Mouse (Mus musculus) telencephalon, adult 2 months (tissue): ENCODE measurements around the gene Ptpn18.

Experiments used
- DNase-seq: peaks from one replicate; pipeline ENCODE4 v3.0.0-alpha.2; 2011; ENCODE audit warnings: low read depth, low spot score

Ptpn18 gene

DNA sequence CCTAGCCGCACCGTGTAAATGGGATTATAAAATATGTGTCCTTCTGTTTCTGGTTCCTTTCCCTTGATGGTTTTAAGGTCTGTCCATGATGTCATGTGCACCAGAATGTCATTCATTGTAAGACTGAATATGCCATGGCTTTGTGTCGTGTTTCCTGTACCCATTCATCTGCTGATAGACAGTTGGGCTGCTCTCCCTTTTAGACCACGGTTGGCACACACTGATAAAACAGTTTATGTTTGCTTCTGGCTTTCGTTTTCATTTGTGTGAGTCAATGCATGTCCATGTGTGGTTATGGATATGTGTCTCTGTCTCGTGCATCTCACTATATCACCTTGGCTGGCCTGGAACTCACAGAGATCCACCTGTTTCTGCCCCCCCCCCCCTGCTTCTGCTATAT lies 5.9 kb downstream of the Ptpn18 start:
- DNase-seq: no peak

DNA sequence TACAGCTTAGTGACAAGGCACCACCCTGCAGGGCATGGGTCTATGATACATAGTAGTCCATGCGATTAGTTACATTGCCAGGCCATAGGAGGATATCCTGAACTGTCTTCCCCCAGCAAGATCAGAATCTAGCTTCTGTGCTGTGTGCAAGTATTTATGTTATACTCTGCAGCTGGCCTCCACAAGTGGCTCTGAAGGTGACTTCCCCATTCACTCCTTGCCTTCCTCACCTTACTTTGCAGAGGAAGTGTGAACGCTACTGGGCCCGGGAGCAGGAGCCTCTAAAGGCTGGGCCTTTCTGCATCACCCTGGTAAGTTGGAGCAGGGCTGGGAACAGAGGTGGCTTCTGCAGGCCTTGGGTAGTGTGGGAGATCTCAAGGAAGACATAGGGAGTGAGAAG lies 8.5 kb downstream of the Ptpn18 start:
- no peak for DNase-seq

DNA sequence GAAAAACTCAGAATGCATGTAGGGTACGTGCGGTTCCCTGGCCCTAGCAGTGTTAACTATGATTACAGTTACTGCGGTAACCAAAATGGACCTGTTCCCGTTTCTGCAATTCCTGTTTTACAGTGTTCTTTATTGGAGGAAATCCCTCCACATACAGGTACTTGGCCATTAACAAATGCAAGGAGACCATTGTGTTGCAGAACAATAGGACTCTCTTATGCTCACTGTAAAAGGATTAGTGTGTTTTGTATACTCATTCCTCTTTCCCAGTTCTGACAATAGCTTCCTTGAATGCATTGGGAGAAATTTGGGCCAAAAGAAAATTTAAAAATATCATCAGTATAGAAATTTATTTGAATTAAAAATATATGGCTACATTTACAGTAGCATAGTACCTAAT lies 8.9 kb downstream of the Ptpn18 start:
- DNase-seq: no peak

DNA sequence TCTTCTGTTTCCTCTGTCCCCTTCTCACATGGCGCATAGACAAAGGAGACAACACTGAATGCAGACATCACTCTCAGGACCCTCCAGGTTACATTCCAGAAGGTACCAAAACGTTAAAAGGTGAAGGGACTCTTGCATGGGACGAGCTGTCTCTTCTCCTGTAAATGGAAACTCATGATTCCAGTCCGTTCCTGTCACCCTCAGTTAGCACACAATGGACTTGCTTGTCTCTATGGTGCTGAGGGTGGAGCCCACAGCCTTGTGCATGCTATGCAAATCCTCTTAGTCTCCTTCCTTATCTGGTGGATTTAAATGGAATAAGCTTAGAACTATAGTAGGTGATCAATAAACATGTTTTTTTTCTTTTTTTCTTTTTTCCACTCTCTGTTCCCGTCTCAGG lies 10.2 kb downstream of the Ptpn18 start:
- DNase-seq: no peak

DNA sequence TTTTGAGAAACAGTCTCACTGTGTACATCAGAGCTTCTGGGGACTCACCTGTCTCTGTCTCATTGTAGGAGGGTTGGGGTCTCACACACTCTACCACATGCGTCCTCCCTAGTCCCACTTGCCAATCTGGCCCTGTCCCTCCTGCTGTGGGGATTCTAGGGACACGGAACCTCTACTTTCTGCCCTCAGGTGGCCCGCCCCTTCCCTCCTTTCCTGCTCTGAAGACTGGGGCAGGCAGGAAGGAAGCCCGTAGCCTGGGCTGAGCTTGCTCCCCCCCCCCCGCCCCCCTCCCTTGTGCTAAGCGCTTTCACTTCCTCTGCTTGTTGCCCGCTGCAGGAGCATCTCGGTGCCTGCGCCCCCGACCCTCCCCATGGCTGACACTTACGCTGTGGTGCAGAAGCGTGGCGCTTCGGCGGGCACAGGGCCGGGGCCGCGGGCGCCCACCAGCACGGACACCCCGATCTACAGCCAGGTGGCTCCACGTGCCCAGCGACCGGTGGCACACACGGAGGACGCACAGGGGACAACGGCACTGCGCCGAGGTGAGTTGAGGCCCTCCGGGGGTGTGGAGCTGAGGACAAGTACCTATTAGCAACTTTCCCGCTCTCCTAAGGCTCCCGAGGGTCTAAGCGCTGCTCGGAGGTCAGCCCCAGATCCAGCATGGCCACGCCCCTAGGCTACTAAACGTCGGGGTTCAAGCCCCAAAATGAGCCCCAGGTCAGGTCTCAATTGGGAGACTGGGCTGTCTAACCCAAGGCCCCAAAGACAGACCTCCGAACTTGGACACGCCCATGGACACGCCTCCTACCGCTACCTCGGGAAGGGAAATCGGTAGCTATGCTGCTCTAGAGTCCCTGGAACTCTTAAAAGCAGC lies 13.1 kb downstream of the Ptpn18 start:
- no peak for DNase-seq

DNA sequence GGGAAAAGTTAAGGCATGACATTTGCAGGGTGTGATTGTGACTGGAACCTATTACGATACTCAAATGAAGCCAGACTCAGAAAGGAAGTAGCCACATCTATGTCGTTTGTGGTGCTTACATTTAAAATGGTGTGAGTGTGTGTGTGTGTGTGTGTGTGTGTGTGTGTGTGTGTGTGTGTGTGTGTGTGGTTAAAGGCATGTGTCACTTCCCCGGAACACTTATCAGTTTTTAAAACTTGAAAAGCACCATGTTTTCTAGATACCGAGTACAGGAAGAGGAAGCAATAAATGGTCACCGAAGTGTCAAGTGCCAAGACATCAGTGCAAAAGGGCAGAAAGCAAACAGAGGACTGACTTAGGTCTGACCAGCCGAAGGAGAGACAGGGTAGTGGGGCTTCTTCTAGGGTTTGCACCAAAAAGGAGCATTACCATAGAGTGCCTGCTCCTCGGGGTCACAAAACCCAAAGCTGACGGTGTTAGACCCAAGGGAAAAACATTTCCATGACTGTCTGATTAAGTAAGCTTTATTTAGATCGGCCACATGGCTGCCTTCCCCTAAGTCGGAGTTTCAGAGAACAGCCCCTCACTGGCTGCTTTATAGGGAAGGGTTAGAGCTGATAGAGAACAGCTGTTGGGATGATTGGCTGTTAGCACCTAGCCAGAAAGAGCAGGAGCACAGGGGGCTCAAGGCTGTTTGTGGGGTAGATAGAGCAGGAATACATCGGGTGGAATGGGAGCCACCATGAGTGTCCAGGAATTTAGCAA lies 19.5 kb downstream of the Ptpn18 start:
- DNase-seq: no peak

DNA sequence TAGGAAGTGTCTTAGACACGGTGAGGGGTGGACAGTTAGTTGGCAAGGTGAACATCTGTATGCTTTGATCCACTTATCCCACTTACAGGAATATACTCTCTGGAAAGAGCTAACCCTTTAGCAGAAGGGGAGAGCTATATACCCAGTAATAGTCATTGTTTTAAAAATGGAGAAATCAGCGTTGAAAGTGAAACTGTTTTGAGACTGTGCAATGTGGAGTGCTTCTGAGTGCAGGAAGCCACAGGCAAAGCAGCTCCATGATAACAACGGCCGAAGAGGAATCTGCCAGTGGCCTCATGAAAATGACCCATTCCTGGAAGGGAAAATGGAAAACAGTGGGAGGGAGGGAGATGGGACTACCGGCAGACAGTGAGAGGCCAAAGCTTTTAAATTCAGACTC lies 21.2 kb downstream of the Ptpn18 start:
- no peak for DNase-seq

DNA sequence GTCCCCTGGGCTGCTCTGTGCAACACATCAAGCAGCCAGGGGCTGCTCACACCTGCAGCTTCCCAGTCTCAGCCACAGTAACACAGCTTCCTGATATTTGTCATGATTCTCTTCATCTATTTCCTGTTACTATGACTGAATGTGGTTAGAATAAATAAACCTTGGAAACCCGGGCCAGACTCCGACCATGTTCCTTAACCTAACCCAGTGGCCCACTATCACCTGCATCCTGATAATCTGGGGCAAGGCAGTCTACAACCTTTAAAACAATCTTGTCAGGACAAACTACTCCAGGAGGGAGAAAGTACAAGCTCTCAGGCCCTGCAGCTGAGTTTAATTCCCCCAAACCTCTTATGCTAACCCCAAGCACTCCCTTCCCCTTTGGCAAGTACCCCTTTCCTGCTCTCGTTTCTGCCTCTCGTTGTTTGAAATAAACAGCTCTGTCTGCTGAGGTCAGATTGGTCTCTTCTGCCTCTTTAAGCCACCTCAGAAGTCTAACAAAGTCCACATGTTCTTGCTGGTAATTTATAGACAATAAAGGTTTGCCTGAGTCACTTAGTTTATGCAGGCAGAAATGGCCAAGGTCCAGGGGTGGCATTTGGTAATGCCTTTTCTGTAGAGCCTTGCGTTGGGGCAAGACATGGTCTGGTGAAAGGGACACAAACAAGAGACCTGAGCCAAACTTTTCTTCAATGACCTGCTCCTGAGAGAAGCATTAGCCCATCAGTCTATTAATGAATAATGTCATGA lies 22.5 kb downstream of the Ptpn18 start:
- DNase-seq: no peak

DNA sequence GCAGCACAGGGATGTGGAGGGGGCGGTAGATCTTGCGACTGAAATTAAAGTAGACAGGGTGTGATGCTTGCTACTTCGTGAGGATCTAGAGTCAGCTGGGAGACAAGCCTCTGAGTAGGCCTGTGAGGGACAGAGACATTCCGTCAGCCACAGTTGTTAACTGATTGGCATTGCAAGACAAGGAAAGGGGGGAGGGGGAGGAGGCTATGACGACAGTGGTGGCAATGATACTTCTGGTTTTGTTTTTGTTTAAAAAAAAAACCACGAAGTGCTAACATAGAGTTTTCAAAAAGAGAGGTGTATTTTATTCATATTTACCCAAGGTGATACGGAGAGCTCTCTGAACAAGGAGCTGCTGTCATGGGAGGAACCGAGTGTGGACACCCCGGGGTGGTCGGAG lies 24.9 kb downstream of the Ptpn18 start:
- no peak for DNase-seq

DNA sequence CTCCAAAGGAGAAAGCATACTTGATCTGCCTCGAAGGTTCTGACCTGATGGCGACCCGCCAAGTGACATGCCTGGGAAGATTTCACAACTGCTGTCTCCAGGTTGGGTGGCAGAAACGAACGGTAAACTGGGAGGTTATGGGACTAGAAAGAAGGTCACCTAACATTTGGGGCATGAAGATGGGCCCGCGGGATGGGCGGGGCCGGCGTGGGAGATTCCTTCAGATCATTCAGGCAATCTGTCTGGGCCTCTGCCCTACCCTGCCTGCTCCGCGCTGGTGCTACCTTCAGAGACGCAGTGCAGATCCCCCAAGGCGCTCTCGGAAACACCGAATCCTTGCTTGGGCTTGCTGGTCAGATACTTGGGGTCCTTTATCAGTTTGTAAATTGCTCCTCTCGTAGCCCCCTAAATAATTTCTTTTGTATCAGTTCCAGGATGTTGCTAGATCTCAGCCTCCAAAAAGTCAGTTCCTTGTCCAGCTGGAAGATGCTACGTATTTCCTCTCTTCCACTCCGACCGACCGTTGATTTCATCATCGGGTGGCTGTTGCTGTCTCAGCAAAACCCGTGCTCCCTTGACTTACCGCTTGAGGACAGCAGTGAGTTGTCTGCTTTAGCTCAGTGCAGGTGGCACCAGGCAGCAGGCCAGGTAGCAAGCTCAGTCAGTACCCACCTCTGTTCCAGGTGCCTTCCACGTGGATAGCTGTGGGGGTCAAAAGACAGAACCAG lies 26.1 kb downstream of the Ptpn18 start:
- DNase-seq: peak; percentile 52

DNA sequence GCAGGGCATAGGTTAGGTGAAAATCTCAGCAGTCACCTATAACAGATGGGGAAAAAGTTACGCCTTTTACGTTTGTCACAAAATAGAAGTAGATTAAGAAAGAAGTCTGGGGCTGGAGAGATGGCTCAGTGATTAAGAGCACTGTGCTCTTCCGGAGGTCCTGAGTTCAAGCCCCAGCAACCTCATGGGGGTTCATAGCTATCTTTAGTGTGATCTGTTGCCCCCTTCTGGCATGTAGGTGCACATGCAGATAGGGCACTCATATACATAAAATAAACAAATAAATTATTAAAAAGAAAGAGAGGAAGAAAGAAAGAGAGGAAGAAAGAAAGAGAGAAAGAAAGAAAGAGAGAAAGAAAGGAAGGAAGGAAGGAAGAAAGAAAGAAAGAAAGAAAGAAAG lies 27.8 kb downstream of the Ptpn18 start:
- DNase-seq: no peak

DNA sequence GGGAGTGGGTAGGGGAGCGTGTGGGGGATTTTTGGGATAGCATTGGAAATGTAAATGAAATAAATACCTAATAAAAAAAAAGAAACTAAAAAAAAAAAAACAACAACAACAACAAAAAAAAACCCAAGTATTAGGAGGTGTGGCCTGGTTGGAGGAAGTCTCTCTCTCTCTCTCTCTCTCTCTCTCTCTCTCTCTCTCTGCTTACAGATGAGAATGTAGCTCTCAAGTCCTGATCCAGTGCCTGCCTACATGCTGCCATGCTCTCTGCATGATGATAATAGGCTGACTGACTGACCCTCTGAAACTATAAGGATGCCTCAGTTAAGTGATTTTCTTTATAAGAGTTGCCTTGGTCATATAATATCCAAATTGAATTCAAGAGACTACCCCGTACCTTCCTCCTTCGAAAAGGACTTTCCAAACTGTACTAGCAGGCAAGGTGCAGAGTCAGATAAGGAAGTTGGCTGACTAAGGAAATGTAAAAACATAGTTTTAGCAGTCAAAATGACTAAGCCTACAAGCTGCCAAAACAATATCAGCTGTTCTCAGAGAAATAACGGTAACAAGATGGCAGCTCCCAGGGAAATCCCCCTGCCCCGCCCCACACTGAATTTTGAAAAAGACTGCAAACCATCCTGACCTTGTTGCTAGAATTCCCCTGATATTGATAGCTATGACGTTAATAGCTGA lies 30.4 kb downstream of the Ptpn18 start:
- no peak for DNase-seq

DNA sequence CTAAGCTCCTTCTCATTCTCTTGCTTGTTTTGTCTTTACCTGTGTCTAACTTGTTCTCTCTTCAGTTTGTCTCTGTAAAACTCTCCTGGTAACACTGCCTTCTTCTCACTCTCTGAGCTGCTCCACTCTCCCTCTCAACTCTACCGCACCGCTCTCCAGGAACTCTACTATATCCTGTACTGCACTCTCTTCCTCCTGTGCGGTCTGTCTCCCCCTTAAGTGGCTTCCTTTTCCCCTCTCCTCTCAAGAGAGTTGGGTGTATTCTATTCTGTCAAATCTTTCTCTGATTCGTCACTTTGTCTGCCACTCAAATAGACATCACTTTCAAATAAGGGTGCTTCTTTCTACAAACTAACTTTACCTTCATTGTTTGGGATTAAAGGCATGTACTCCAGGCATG lies 31.9 kb downstream of the Ptpn18 start:
- no peak for DNase-seq

DNA sequence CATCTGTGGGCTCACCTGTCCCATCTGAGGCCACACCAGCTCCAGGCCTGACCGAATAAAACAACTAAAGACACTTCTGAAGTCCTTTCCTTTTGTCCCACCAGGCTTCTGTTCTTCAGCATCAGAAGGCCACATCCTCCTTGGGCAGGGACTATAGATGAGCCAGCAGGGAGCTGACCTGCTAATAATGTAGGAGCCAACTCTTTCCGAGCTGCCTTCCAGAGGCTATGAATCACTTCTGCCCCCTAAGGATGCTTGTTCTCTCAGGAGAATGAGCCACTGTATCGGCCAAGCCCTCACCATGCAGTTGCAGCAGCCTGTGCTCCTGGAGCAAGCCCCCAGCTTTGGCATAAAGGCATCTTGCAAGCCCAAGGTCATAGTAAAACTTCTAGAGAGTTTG lies 43.4 kb downstream of the Ptpn18 start:
- no peak for DNase-seq

DNA sequence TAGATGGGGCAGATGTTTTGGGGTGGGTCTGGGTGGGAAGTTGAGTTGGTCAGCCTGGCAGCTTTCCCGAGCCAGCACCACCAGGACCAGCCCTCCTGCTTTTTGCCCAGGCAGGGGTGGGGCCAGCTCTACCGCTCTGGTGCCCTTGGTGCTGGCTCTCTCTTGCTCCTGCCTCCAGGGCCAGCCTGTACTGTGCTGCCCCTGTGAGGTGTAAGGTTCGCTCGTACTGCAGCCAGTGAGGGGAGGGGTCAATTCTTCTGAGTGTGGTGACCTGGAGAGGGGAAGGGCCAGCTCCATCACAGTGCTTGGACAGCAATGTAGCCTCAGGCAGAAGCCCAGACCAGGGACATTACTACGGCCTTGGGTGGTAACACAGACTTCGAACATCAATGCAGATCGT lies 45.7 kb downstream of the Ptpn18 start:
- DNase-seq: no peak

DNA sequence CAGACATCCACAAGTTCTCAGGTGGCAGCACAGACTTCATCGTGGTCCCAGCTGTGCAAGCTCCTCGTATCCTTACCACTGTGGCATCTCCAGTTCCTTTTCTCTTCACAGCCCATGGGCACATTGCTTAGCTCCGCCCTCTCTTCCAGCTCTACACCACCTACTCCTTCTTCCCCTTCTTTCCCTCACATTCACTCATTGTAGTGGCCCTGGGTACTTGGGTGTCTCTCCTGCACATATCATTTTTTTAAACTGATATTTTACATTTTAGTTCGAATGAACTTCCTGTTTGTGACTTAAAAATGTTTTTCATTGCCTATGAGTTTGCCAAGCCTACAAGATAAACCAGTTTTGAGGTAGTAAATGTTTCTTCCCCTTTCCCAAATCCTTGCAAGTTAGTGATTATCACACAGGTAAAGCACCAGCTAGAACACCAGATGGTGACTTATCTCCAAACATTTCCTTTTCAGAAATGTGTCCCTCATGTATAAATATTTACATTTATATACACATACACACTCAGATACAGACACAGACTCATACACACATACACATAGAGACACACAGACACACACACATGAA lies 46.5 kb downstream of the Ptpn18 start:
- DNase-seq: no peak

DNA sequence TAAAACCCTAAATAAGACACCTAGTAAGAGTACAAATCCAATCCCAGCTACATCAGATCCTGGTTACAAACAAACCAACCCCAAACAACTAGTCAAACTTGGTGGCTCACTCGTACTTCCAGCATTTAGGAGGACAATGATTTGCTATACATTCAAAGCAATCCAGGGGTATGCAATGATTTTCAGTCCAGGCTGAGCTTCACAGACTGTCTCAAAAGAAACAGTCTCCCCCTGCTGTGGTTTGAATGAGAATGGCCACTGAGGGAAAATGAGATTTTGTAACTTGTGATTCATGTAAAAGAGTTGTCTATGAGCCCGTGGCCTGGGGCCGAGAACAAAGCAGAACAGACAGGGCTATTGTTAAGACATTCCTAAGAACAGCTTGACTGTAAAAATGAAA lies 48.4 kb downstream of the Ptpn18 start:
- DNase-seq: no peak

DNA sequence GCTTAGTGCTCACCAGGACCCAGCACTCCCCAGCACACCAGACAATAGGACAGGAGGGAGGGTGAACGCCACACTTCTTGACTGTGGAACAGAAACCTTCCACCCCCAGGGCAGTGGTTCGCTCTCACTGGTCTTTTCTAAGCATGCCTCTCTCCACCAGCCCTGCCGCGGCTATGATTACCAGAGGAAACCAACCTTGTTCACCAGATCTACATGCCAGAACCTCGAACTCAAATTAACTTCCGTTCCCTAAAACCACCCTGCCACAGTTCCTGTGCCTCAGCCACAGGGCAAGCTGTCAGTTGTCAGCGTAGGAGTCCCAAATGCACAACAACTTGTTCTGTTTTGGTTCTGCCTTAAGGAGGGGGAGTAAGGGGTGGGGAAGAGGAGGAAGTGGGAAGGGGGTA lies 51.0 kb downstream of the Ptpn18 start:
- no peak for DNase-seq

DNA sequence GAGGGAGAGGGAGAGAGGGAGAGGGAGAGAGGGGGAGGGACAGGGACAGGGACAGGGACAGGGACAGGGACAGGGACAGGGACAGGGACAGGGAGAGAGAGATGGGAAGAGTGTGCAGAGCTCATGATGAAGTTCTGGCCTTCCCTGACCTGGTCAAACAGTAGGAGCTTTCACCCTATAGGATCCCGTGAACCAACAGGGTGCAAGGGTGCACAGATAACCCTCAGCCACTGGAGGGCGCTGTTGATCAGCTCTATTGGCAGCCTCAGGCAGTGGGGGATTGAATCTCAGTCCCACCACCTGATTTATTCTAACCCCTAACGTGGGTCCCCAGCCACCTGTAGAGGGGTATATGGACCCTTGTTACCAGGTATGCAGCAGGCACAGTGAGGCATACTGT lies 51.5 kb downstream of the Ptpn18 start:
- DNase-seq: no peak

DNA sequence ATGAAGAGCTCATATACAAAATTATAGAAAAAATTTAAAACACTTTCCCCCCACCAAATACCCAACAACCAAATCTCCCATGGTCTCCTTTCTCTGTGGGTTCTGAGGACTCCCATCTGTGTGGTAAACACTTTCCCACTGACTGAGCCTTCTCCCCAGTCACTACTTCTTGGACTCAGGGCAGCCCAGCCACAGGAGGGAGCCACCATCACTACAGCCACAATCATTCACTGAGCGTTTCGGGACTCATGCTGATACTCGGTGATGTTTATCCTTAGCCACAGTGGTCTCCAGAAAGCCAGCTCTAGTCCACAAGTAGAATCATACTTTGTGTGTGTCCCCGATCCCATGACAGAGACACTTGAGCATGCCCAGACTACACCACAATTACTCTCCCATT lies 53.5 kb downstream of the Ptpn18 start:
- no peak for DNase-seq

DNA sequence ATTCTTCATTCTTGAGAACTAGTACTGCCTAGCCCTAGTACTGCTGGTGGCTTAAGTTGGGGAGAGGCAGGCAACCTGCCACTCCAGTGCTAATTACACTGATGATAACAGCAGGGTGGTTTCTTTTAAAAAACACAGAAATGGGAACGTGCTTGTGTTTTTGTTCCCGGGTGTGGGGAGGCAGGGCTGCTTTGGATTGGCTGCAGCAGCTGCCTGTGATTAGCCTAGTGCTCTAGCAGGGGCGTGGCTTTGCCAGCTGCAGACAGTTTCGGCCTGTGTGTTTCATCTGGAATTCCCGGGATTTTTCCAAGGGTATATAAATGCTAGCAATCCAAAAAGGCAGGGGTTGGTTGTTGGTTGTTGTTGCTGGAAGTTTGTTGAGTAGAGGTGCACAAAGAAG lies 57.0 kb downstream of the Ptpn18 start:
- no peak for DNase-seq
